Mouse (Mus musculus) embryo, embryonic 11 days (tissue): Measurements from ENCODE around the gene Ctsd.
"Not testable (repeated sequence)": the region's sequence is repeated elsewhere in the genome, so short reads cannot be mapped to it uniquely, and the experiment has no call there.

Experiments
- DNase-seq: peaks from one replicate; pipeline ENCODE4 v3.0.0-alpha.2; 2015

Ctsd gene

DNA sequence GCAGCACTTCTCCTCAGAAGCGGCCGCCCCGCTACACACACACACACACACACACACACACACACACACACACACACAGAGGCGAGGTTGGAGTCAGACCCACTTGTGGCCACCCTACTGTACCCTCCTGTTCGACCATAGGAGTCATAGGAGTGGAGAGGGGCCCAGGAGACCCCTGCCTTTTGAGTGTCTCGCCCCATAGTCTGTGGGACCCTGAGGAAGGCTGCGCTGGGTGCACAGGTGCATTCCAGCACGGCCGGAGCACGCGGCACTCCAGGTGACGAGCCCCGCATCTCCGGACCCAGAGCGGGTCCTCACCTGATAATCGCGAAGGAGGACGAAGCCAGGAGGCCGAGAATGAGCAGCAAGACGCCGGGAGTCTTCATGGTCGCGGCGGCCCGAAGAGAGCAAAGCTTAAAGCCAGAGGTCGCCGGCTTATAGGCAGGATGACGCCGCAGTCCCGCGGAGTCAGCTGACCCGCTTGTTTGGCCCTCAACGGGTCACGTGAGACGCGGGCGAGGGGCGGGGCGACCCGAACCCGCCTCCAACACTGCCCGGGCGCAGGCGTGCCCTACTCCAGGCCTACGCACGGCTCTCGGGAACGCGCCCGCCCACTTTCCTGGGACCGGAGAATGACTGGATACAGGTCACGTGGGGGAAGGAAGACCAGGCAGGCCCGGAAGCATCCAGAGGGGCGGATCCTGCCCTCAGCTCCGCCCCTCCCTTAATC lies at the start of gene Ctsd:
Gene Ctsd (minus strand): TSS at position 620 of the 730 bp plus-strand sequence.
- peak; percentile 99 for DNase-seq

DNA sequence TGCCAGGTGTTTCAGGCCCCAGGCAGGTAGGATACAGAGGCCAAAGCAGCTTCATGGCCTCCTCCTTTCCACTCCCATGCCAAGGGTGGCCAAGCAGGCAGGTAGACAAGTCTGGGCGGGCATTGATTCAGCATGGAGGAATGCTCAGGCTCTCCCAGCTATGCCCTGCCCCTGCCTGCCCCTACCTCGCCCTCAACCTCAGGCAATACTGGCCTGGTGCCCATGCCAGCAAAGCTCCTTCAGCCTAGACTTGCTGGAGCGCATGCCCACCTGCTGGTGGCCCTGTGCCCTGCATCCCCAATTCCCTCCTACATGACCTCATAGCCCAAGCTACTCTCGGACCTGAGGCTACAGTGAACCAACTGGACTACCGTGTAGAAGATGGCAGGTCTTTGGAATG lies 49.5 kb upstream of the Ctsd start:
- DNase-seq: no peak

DNA sequence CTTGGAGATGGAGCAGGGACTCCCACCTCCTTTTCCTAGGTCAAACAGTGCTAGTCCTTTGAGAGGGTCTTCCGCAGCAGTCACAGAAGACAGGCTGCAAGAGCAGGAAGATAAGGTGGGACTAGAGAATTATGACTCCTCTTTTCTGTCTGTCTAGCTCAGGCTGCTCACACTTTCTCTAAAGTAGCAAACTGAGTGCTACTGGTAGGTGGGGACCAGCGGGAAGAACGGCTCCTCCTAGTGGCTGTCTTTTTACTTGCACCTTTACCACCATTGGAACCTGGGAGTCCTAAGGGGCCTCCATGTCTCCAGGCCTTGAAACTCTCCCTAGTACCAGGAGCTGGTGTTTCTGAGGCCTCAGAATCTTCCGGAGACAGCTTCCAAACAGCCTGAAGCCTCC lies 47.7 kb upstream of the Ctsd start:
- peak; percentile 79 for DNase-seq

DNA sequence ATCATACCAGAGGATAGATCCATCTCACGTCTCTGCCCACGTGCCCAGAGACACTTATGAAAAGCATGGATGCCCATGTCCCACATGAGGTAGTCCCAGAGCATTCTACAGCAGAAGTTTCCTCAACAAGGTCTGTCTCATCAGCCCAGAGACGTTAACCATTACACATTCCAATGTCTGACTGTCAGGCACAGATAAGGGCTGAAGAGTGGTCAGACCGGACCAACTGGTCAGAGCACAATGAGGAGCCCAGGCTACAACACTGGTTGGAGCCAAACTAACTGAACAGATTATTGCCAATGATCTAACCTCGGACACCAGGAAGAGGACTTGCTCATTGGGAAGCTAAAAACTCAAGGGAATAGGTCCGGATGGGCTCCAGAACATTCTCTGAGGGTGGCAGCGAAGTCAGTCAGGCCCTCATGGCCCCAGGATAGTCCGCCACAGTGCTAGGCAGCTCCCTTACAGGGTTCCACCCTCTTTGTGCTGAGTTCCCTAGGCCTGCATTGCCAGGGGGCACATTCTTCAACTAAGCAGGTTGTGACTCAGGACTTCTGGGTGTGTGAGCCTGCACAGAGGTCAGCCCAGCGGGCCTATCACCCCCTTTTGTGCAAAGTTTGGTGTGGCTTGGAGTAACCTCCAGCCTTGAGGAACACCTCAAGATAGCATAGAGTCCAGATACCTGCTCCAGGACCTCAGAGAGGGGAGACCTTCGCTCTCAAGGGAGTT lies 46.5 kb upstream of the Ctsd start, which contains the start of gene Syt8:
Gene Syt8 (plus strand): TSS at position 714 of the 729 bp plus-strand sequence.
- no peak for DNase-seq

DNA sequence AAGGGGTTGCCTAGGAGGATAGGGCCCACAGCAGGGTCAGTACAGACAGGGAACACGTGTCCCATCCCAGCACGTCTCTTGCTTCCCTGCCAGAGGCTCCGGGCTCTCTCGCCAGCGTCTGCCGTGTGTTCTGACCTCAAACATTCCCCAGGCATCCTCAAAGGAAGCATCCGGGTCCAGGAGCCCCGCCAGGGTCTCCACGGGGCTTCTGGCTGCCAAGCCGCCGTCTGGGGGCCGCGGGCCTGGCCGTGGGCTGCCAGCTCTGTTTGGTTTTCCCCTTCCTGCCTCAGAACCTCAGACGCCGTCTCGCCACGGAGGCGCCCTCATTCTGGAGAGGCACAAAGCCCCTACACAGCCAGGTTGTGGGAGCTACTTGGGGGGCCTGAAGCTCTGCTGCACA lies 45.8 kb upstream of the Ctsd start:
- DNase-seq: no peak

DNA sequence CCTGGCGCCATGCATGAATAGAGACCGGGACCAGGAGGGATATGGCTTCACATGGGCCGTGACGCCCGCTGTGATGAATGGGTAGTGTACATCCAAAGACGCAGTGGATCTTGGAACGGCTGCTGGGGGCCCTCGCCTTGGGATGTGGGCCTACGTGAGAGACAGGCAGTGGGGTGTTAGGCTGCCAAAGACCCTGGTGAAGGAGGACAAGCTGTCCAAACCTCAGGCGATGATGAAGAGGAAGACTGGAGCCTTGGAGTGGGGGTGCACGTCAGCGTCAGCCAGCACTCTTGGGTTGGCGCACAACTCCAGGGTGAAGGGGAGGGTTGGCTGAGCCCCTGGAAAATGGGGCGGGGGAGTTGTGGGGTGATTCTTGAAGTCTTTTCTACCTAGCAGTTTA lies 43.3 kb upstream of the Ctsd start:
- no peak for DNase-seq

DNA sequence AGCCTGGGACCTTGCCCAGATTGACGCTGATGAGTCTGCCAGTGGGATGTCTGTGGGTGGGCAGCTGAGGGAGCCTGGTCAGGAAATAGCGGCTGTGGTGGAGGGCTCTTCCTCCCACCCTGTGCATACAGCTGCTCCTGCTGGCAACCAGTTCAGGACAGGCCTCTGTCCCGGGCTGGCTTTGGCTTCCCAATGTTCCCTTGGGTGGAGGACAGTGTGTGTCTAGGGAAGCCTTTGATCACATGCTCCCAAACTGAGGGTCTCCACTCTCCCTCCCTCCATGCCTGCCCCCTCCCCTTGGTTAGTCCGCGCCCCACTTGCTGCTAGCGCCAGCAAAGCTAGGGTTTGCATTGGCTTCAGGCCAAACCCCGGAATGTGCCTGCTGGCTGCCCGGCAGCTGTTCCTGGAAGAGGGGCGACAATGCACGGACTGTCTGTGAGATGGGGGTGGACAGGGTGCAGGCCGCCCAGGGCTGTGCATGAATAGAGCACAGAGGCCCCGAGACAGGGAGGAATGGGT lies 42.4 kb upstream of the Ctsd start:
- DNase-seq: no peak

DNA sequence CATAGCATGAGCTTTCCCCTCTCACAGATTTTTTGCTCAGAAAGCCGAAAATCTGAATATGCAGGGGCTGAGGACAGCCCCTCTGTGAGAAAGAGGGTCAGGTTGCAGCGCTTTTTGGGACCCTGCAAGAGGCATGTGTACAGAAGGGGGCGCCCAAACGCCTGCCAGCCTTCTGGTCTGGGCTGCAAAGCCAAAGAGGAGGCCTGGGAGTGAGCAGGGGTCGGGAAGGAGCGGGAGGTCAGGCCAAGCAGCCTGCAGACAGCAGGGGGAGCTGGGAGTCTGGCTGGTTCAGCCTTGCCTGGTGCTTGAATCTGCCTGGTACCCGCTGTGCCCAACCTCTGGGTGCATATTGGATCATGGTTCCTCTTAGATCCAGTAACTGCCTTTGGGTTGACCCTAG lies 40.4 kb upstream of the Ctsd start:
- peak; percentile 89 for DNase-seq

DNA sequence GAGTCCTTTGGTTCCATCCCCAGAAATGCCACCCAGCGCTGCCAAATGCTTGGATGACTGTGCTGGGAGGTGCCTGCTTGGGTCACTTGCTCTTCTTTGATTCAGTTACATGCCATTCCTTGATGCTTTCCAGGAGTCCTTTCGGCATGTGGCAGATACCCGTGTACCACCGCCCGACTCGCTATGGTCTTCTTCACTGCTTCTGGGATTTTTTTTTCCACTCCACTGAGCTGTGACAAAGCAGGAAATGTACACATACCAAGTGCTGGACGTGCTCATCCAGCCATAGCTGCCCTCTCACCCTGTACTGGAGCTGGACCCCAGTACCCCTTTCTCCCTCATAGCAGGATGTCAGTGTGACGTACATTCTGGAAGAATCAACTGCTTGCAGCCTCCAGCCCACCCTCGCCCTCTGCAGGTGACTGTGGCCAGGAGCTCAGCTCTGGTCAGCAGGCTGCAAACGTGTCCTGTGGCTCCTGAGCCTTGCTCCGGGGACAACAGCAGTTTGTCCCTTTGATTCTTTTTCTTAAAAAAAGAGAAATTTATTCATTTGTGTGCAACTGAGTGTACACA lies 37.9 kb upstream of the Ctsd start:
- peak; percentile 30 for DNase-seq

DNA sequence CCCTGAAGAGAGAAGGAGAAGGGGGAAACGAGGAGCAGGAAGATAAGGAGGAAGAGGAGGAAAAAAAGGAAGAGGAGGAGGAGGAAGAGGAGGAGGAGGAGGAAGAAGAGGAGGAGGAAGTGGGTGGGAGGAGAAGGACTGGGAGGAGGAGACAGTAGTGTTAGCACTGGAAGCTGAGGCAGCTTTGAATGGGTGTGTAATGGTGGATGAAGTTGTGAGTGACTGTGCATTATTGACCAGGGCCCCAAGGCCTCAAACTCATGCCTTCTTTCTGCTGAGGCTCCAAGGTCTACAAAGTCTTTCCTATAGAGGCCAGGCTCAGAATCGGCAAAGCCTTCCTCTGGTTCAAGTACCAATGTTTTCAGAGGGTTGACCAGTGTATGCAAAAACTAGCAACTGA lies 34.0 kb upstream of the Ctsd start:
- DNase-seq: no peak

DNA sequence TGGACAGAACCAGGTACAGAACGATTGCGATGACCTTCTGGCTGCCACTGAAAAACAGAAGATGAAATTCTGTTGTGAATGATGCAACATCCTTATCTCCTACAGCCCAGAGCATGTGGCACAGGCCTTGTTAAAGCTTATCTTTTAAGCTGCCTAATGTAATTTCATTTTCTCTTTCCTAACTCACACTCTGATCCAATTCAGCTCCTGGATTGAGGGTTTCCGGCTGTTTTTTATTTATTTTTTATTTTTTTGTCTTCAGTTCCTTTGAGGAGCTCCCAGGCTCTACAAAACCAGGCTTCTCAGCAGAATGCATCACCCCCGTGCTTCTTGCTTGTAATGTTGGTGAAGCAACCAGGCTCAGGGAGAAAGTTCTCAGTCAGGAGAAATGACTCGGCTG lies 32.0 kb upstream of the Ctsd start:
- DNase-seq: no peak

DNA sequence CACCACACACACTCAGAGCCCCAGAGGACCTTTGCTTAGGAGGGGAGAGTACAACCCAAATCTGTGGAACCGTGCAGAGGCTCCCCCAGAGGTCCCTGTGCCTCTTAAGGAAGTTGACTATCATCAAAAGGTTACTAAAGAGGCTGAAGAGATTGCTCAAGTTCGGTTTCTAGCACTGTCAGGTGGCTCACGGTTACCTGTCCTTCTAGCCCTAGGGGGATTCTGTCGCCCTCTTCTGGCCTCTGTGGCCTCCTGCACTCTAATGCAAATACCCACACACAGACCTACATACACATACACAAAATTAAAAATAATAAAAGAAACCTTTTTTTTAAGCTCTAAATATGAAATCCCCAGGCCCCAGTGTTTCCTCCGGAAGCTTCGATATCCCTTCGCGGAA lies 30.8 kb upstream of the Ctsd start:
- DNase-seq: no peak

DNA sequence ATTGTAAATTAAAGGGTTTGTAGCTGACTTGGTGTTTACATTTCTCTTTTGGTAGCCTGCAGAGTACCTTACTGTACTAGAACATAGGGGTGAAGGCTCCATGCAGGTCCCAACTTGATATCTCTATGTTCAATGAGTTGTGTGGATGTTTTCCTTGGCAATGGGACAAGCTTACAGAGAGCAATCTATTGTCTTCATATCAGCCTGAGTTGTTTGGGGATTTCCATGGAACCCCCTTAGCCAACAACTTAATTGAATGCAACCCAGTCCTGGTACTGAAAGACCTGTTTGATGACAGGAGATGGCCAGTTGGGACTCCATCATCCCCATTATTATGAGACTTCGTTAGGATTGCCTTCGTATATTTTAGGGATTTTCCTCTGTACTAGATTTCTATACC lies 30.2 kb upstream of the Ctsd start:
- DNase-seq: no peak

DNA sequence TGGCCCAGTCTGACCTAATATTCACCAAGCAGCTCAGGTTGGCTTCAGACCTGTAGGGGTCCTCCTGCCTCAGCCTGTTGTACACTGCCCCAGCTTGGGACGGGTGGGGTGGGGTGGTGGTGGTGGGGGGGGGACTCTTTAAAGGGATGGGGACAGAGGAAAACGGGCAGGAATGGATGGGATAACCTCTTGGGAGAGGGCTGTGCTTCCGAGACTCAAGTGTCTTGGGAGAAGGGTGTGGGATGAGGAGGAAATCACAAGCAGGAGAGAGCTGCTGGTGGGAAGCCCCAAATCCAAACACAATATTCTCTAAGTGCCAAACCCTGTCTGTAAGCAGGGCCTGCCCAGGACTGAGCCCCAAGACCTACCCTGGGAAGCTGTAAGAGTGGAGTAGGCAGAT lies 28.4 kb upstream of the Ctsd start:
- DNase-seq: no peak

DNA sequence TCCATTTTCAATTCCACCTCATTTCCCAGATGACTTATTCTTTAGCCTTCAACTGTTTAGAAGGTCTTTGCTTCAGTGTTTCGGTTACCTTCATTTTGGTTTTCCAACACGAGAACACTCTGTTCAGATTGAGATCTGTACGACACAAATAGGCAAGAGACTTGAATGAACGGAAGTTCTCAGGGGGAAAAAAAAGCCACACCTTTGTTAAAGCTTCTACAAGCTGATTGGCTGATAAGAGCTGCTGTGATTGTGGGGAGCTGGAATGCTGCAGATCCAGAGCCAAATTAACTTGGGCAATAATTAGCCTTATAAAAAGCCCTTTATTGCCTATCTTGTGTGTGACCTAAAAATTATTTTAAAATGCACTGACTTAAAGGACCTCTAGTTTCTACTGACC lies 27.5 kb upstream of the Ctsd start:
- DNase-seq: no peak

DNA sequence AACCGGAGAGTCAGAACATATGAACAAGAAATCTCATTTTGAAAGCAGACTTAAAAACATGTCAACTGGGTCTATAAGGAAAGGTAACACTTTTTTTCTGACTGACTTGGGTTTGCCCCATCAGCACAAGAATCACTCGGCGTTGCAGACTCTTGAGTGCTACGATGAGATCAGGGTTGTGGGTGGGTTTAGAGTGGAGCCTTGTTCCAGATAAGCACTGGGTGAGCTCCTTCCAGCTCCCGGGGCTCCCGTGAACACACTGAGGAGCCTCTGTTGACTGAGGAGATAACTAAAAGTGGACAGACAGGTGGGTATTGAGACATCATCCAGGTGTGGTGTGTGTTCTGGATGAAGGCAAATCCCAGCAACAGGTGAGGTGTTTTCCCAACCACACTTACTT lies 25.4 kb upstream of the Ctsd start:
- no peak for DNase-seq

DNA sequence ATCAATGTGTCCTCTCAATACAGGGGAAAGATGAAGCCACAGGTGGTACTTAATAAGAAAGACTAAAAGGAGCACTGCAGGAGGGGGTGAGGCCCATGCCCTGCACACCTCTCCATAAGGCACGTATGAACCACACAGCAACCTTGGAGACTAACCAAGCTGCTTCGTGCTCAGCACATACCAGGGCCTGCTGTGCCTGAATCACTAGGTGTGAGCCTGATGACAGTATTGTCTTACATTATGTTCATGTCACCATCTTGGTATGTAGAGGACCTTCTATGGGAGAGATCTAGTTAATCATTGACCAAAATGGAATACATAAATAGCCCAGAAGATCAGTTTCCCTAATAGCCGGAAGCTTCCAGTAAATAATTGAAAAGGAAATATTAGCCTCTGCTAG lies 21.8 kb upstream of the Ctsd start:
- no peak for DNase-seq

DNA sequence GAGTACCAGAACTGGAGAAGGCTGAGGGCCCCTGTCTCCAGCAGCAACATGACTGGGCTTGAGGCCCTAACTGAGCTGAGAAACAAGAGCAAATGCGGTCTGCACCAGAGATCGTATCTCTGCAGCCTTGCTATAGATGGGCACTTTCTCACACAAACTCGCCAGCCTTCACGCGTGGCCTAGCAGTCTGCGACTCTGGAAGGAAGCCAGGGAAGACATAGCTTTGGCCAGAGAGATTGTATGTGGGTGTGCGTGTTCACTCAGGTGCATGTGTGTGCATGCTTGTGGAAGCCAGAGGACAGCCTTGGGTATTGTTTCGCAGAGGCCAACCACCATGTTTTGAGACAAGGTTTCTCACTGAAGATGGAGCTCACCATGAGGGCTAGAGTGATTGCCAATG lies 20.8 kb upstream of the Ctsd start:
- DNase-seq: no peak

DNA sequence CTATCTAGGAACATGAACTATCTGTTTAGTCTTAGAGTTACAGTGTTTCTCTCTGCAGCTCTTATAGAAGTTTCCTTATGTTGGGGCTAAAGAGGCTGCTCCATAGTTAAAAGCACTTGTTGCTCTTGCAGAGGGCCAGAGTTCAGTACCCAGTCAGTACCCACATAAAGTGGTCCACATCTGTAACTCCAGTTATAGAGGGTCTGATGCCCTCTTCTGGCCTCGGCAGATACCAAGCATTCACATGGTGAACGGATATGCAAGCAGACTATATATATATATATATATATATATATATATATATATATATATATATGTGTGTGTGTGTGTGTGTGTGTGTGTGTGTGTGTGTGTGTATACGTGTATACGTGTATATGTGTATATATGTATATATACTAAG lies 20.1 kb upstream of the Ctsd start:
- no peak for DNase-seq

DNA sequence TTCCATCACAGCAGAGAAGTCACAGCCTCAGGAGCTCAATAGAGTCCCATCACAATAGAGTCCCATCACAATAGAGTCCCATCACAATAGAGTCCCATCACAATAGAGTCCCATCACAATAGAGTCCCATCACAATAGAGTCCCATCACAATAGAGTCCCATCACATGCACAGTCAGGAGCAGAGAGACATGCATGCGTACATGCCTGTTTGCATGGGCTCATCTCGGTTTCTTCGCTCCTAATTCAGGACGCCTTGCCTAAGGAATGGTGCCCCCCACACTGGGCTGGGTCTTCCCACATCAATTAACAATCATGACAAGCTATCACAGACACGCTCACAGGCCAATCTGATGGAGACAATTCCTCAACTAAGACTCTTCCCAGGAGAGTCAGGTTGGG lies 17.3 kb upstream of the Ctsd start:
- not testable (repeated sequence) for DNase-seq

DNA sequence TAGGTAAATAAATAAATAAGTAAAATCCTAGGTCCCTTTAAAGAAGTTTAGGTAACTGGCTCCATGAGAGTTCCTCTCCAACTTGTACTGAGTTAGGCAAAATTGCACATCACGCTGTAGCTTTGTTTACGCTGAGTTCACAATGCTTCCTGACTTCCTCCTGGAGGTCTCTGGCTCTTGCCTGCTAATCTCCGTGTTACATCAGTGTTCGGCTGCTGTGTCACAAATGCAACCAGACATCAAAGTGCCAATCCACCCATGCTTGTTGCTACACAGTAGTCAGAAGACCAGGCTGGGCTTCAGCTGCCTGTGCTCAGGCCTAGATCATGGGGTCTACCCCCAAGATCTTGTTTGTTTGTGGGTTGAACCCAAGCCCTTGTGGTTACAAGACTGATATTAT lies 15.8 kb upstream of the Ctsd start:
- no peak for DNase-seq

DNA sequence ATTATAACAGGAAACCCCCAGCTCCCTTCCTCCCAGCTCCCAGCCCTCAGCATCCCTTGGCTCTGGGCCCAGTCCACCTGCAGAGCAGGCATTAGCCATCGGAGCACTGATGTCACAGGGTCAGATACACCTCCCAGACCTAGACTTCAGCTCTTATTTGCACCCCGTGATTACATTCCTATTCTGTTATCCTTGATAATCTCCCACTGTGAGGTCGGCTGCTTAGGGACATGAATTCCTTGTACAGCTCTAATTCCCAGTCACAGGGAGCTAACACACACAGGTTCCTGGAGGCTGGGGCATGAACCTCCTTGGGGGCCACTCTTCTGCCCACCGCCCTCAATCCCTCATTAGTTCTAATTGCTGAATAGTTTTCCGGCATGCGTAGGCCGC lies 12.9 kb upstream of the Ctsd start:
- DNase-seq: peak; percentile 22

DNA sequence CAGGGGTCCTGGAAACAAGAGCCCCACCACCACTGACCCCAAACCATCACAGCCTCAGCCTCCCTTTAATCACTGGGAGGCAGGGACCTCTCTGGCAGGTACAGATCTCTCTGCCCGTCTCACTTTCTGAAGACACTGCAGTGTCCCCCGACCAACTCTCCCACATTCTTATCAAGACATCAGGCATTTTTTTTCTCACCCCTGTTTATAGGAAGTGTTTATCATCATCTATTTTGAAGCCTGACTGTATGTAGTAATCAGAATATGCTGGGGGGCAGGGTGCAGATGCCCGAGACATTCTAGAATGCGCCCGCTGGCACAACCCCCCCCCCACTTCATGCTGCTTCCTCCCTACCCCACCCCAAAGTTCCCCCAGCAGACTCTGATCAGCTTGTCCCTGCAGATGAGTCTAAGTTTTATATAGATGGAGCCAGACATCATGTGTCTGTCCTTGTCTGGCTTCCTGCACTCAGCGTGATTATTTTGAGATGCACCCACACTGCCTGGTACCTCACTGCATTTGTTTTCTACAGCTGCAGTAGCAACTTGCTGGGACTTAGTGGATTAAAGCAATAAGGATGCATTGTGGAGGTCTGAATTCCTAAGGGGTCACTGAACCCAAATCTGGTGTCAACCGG lies 12.4 kb upstream of the Ctsd start:
- DNase-seq: no peak

DNA sequence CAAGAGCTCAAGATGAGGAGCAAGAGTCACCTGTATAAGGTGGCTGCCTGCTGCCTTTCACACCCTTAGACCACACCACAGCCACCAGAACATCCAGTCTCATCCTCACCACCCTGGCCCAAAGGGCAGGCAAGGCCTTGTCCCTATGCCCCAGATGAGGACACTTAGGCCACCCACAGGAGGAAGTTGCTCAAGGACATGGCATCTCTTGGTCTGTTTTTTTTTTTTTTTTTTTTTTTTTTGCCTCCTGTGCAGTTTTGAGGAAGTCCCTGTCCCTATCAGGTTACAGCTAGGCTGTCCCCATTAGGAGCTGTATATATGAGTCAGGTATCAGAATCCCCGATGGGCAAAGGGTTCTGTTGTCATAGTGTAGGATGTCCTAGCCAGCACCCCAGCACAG lies 11.4 kb upstream of the Ctsd start:
- DNase-seq: no peak
